Mouse (Mus musculus) CH12.LX (cell line): ENCODE data around the gene Cep63. TPM values are rescaled to one million over a fixed set of nuclear protein-coding genes. Genes with fewer than 3 reads are reported as not detected.
A peak's percentile ranks its signal among the peaks of the same experiment; 100 is the strongest.

ENCODE experiments used
- DNase-seq: peaks from one replicate; pipeline ENCODE4 v3.0.0-alpha.2; 2013; ENCODE audit errors: extremely low read depth
- H3K27ac ChIP-seq: 2 replicates; pipeline ENCODE4 v1.5.1; 2012; ENCODE audit warnings: low read depth, mild to moderate bottlenecking, control low read depth, moderate library complexity; ENCODE audit not compliant: insufficient read depth
- H3K27me3 ChIP-seq: replicated peaks from 2 replicates; pipeline ENCODE3; 2012; ENCODE audit warnings: inconsistent platforms
- H3K36me3 ChIP-seq, 2 experiments: replicated peaks in 1 of 2; 2 replicates each; pipeline versions ENCODE3 to v1.6.1; 2012; ENCODE audit warnings: inconsistent platforms in 1 of 2, low read length in 1 of 2, mild to moderate bottlenecking in 1 of 2, mixed read lengths in 1 of 2, moderate library complexity in 1 of 2; ENCODE audit not compliant: control insufficient read depth in 1 of 2, insufficient read depth in 1 of 2
- H3K4me1 ChIP-seq, 2 experiments: 2 replicates each; pipeline ENCODE4 v1.6.1; 2012; ENCODE audit warnings: inconsistent platforms in 1 of 2, moderate library complexity in 1 of 2; ENCODE audit not compliant: insufficient read depth in 2 of 2, control insufficient read depth in 1 of 2
- H3K4me2 ChIP-seq: 2 replicates; pipeline ENCODE4 v1.6.1; 2012; ENCODE audit warnings: low read depth, mild to moderate bottlenecking, control low read depth; ENCODE audit not compliant: poor library complexity, insufficient read depth, severe bottlenecking
- H3K4me3 ChIP-seq, 3 experiments: fragments of 150-350 bp in 1 of 3; sonication (generic) in 1 of 3; replicated peaks in 1 of 3; 2 replicates each; pipeline versions ENCODE3 to v1.5.1; 2011 to 2012; ENCODE audit warnings: low read depth in 2 of 3, low read length in 2 of 3, mild to moderate bottlenecking in 2 of 3, moderate library complexity in 2 of 3, control low read depth in 1 of 3, improper control_type of control experiment in 1 of 3, inconsistent platforms in 1 of 3, mixed read lengths in 1 of 3; ENCODE audit not compliant: poor library complexity in 1 of 3
- H3K79me2 ChIP-seq: replicated peaks from 2 replicates; pipeline ENCODE4 v1.6.1; 2012; ENCODE audit warnings: mild to moderate bottlenecking, moderate library complexity; ENCODE audit not compliant: control insufficient read depth, poor library complexity, insufficient read depth, severe bottlenecking; ENCODE audit errors: extremely low read depth
- H3K9ac ChIP-seq: 2 replicates; pipeline ENCODE4 v1.6.1; 2012; ENCODE audit warnings: low read depth, mild to moderate bottlenecking, control low read depth, moderate library complexity; ENCODE audit not compliant: insufficient read depth
- H3K9me3 ChIP-seq: replicated peaks from 2 replicates; pipeline ENCODE3; 2012; ENCODE audit warnings: low read length, inconsistent platforms, mixed read lengths
- BHLHE40 ChIP-seq: IDR thresholded peaks from 2 replicates; pipeline ENCODE4 v1.6.1; 2011; ENCODE audit warnings: mild to moderate bottlenecking, low read depth, low read length, improper control_type of control experiment
- CHD1 ChIP-seq: IDR thresholded peaks from 2 replicates; pipeline ENCODE4 v1.6.1; 2012; ENCODE audit warnings: low read depth, low read length, improper control_type of control experiment, inconsistent platforms
- CHD2 ChIP-seq: IDR thresholded peaks from 2 replicates; pipeline ENCODE4 v1.6.1; 2011; ENCODE audit warnings: low read length, improper control_type of control experiment
- CTCF ChIP-seq, 2 experiments: IDR thresholded peaks in 1 of 2; conservative IDR thresholded peaks in 1 of 2; 2 replicates each; pipeline ENCODE4 v1.5.1; 2011 to 2012; ENCODE audit warnings: low read depth in 2 of 2, low read length in 2 of 2, improper control_type of control experiment in 1 of 2, inconsistent platforms in 1 of 2, mild to moderate bottlenecking in 1 of 2, moderate library complexity in 1 of 2
- E2F4 ChIP-seq: IDR thresholded peaks from 2 replicates; pipeline ENCODE4 v1.6.1; 2011; ENCODE audit warnings: low read depth, low read length, improper control_type of control experiment; ENCODE audit not compliant: insufficient replicate concordance
- ELF1 ChIP-seq: IDR thresholded peaks from 2 replicates; pipeline ENCODE4 v1.6.1; 2014; ENCODE audit warnings: low read depth, mild to moderate bottlenecking, inconsistent platforms, low read length, improper control_type of control experiment
- EP300 ChIP-seq: IDR thresholded peaks from 2 replicates; pipeline ENCODE4 v1.6.1; 2011; ENCODE audit warnings: low read length, improper control_type of control experiment
- ETS1 ChIP-seq: conservative IDR thresholded peaks from 2 replicates; pipeline ENCODE4 v1.6.1; 2012; ENCODE audit warnings: low read depth, mild to moderate bottlenecking, inconsistent platforms, low read length, improper control_type of control experiment, moderate library complexity
- GABPA ChIP-seq: IDR thresholded peaks from 2 replicates; pipeline ENCODE4 v1.6.1; 2012; ENCODE audit warnings: low read depth, low read length, improper control_type of control experiment, inconsistent platforms; ENCODE audit not compliant: insufficient replicate concordance
- HCFC1 ChIP-seq: IDR thresholded peaks from 2 replicates; pipeline ENCODE4 v1.6.1; 2012; ENCODE audit warnings: low read depth, mild to moderate bottlenecking, inconsistent platforms, low read length, improper control_type of control experiment
- IRF4 ChIP-seq: IDR thresholded peaks from 2 replicates; pipeline ENCODE4 v1.6.1; 2014; ENCODE audit warnings: low read depth, mild to moderate bottlenecking, inconsistent platforms, low read length, improper control_type of control experiment
- JUN ChIP-seq: IDR thresholded peaks from 2 replicates; pipeline ENCODE4 v1.6.1; 2011; ENCODE audit warnings: low read depth, mild to moderate bottlenecking, low read length, improper control_type of control experiment, moderate library complexity; ENCODE audit not compliant: insufficient read depth
- JUND ChIP-seq: conservative IDR thresholded peaks from 2 replicates; pipeline ENCODE4 v1.6.1; 2011; ENCODE audit warnings: low read depth, low read length, improper control_type of control experiment
- KAT2A ChIP-seq: IDR thresholded peaks from 2 replicates; pipeline ENCODE4 v1.6.1; 2012; ENCODE audit warnings: low read length, improper control_type of control experiment, inconsistent platforms; ENCODE audit not compliant: insufficient replicate concordance
- MAFK ChIP-seq: IDR thresholded peaks from 2 replicates; pipeline ENCODE4 v1.6.1; 2011; ENCODE audit warnings: low read length, improper control_type of control experiment; ENCODE audit not compliant: insufficient replicate concordance
- MAX ChIP-seq: IDR thresholded peaks from 2 replicates; pipeline ENCODE4 v1.6.1; 2011; ENCODE audit warnings: low read length, improper control_type of control experiment
- MAZ ChIP-seq: IDR thresholded peaks from 2 replicates; pipeline ENCODE4 v1.6.1; 2012; ENCODE audit warnings: low read depth, mild to moderate bottlenecking, inconsistent platforms, low read length, improper control_type of control experiment, moderate library complexity
- MEF2A ChIP-seq: IDR thresholded peaks from 2 replicates; pipeline ENCODE4 v1.6.1; 2014; ENCODE audit warnings: low read depth, mild to moderate bottlenecking, inconsistent platforms, low read length, improper control_type of control experiment, borderline replicate concordance
- MXI1 ChIP-seq: IDR thresholded peaks from 2 replicates; pipeline ENCODE4 v1.6.1; 2011; ENCODE audit warnings: mild to moderate bottlenecking, low read depth, low read length, improper control_type of control experiment
- MYC ChIP-seq: IDR thresholded peaks from 2 replicates; pipeline ENCODE4 v1.6.1; 2011; ENCODE audit warnings: low read depth, mild to moderate bottlenecking, improper control_type of control experiment, low read length
- NELFE ChIP-seq: IDR thresholded peaks from 2 replicates; pipeline ENCODE4 v1.6.1; 2011; ENCODE audit warnings: low read depth, low read length, improper control_type of control experiment
- NRF1 ChIP-seq: IDR thresholded peaks from 2 replicates; pipeline ENCODE4 v1.6.1; 2014; ENCODE audit warnings: low read depth, mild to moderate bottlenecking, inconsistent platforms, low read length, improper control_type of control experiment, moderate library complexity
- PAX5 ChIP-seq: IDR thresholded peaks from 2 replicates; pipeline ENCODE4 v1.6.1; 2012; ENCODE audit warnings: low read length, inconsistent platforms, mixed read lengths
- POLR2A ChIP-seq: IDR thresholded peaks from 2 replicates; pipeline ENCODE4 v1.6.1; 2011; ENCODE audit warnings: low read depth, mild to moderate bottlenecking, improper control_type of control experiment, low read length
- POLR2AphosphoS2 ChIP-seq: IDR thresholded peaks from 2 replicates; pipeline ENCODE4 v1.6.1; 2011; ENCODE audit warnings: low read depth, low read length, improper control_type of control experiment
- RAD21 ChIP-seq: IDR thresholded peaks from 2 replicates; pipeline ENCODE4 v1.6.1; 2011; ENCODE audit warnings: low read depth, mild to moderate bottlenecking, low read length, improper control_type of control experiment, moderate library complexity
- RCOR1 ChIP-seq: conservative IDR thresholded peaks from 2 replicates; pipeline ENCODE4 v1.6.1; 2012; ENCODE audit warnings: low read depth, mild to moderate bottlenecking, inconsistent platforms, low read length, improper control_type of control experiment
- SIN3A ChIP-seq: IDR thresholded peaks from 2 replicates; pipeline ENCODE4 v1.6.1; 2012; ENCODE audit warnings: low read length, improper control_type of control experiment, inconsistent platforms
- SMC3 ChIP-seq: IDR thresholded peaks from 2 replicates; pipeline ENCODE4 v1.6.1; 2011; ENCODE audit warnings: low read depth, low read length, improper control_type of control experiment
- TBP ChIP-seq: conservative IDR thresholded peaks from 2 replicates; pipeline ENCODE4 v1.6.1; 2011; ENCODE audit warnings: low read depth, low read length, improper control_type of control experiment
- TCF12 ChIP-seq: IDR thresholded peaks from 2 replicates; pipeline ENCODE4 v1.6.1; 2014; ENCODE audit warnings: low read depth, mild to moderate bottlenecking, inconsistent platforms, low read length, improper control_type of control experiment
- UBTF ChIP-seq: IDR thresholded peaks from 2 replicates; pipeline ENCODE4 v1.6.1; 2012; ENCODE audit warnings: low read depth, mild to moderate bottlenecking, inconsistent platforms, low read length, improper control_type of control experiment, moderate library complexity
- USF1 ChIP-seq: IDR thresholded peaks from 2 replicates; pipeline ENCODE4 v1.6.1; 2014; ENCODE audit warnings: low read depth, mild to moderate bottlenecking, inconsistent platforms, low read length, improper control_type of control experiment
- USF2 ChIP-seq: conservative IDR thresholded peaks from 2 replicates; pipeline ENCODE4 v1.6.1; 2011; ENCODE audit warnings: low read depth, low read length, improper control_type of control experiment
- ZC3H11A ChIP-seq: IDR thresholded peaks from 2 replicates; pipeline ENCODE4 v1.6.1; 2012; ENCODE audit warnings: low read depth, mild to moderate bottlenecking, inconsistent platforms, low read length, improper control_type of control experiment
- ZKSCAN1 ChIP-seq: IDR thresholded peaks from 2 replicates; pipeline ENCODE4 v1.6.1; 2012; ENCODE audit warnings: low read depth, inconsistent platforms, low read length, improper control_type of control experiment, borderline replicate concordance
- ZMIZ1 ChIP-seq: IDR thresholded peaks from 2 replicates; pipeline ENCODE4 v1.6.1; 2012; ENCODE audit warnings: low read depth, mild to moderate bottlenecking, inconsistent platforms, low read length, improper control_type of control experiment
- ZNF384 ChIP-seq: IDR thresholded peaks from 2 replicates; pipeline ENCODE4 v1.6.1; 2012; ENCODE audit warnings: low read depth, low read length, improper control_type of control experiment, inconsistent platforms
- dilution Hi-C: fragments of 300-500 bp; cut with MboI; formaldehyde crosslinking; loops from 2 replicates; pipeline ENCODE4 v1.14.3; 2020; ENCODE audit warnings: low sequenced_read_pairs; ENCODE audit not compliant: extremely low pct_unique_long_range_greater_than_20kb, extremely low pct_ligation_motif_present
- in situ Hi-C: fragments of 300-500 bp; cut with MboI; formaldehyde crosslinking; loops from 3 replicates; pipeline ENCODE4 v1.14.3; 2019; ENCODE audit warnings: low sequenced_read_pairs, low pct_ligation_motif_present, low pct_unique_long_range_greater_than_20kb, mixed read lengths
- polyA plus RNA-seq: library from polyadenylated mRNA; unstranded; fragments of >175 nt; gene quantifications from 2 replicates; pipeline ENCODE4 v1.2.1, GENCODE M21; 2012; ENCODE audit warnings: low read depth; ENCODE audit not compliant: insufficient read length
- total RNA-seq, 2 experiments: library from RNA; depleted of rRNA; stranded (reverse); fragments of 300-350 nt in 1 of 2; fragments of >200 nt in 1 of 2; gene quantifications; 2 replicates each; pipeline ENCODE4 v1.2.3; 2012 to 2014

Gene Cep63
- total and polyA plus RNA-seq, 3 experiments, result 18.7 to 45.6 (median 27.3) TPM

GRCm38 (mm10) chr9:102636553-102636952, 10.2 kb upstream of the Cep63 start:
- no peak overlapping the region for H3K4me3 ChIP-seq
- peak; percentile 83 for TF ChIP-seq ZNF384
- TF ChIP-seq CTCF (conservative IDR thresholded peaks at IDR 0.05 in 1 of 2, IDR thresholded peaks at IDR 0.05 in 1 of 2; ENCODE audit: low read depth in 2 of 2, low read length in 2 of 2), result peak; percentile 58 to 94; a peak in 3 of 4 replicates
- no peak for TF ChIP-seq PAX5
- no peak for TF ChIP-seq BHLHE40
- no peak for TF ChIP-seq POLR2AphosphoS2
- no peak for TF ChIP-seq MEF2A
- TF ChIP-seq NRF1, result no peak
- no peak for TF ChIP-seq MAFK
- TF ChIP-seq KAT2A, result no peak
- TF ChIP-seq JUND, result no peak
- no peak for TF ChIP-seq IRF4
- peak; percentile 57 for TF ChIP-seq ZC3H11A
- TF ChIP-seq TBP, result no peak
- no peak for TF ChIP-seq POLR2A
- no peak for TF ChIP-seq JUN
- TF ChIP-seq ZKSCAN1, result no peak
- TF ChIP-seq UBTF, result no peak
- TF ChIP-seq EP300, result no peak
- no peak for TF ChIP-seq USF1
- TF ChIP-seq MAZ, result no peak
- TF ChIP-seq HCFC1, result no peak
- TF ChIP-seq MXI1, result no peak
- TF ChIP-seq ZMIZ1, result no peak
- TF ChIP-seq RAD21, result peak; percentile 92
- TF ChIP-seq SIN3A, result no peak
- no peak for TF ChIP-seq USF2
- no peak for TF ChIP-seq CHD2
- no peak for TF ChIP-seq MYC
- peak; percentile 90 for TF ChIP-seq SMC3
- no peak for TF ChIP-seq ELF1
- TF ChIP-seq GABPA, result no peak
- no peak for TF ChIP-seq RCOR1
- peak; percentile 36; the same call in 1 of the 2 replicates for TF ChIP-seq NELFE
- TF ChIP-seq E2F4, result no peak
- no peak for TF ChIP-seq MAX
- TF ChIP-seq ETS1, result no peak
- TF ChIP-seq TCF12, result no peak
- no peak for TF ChIP-seq CHD1
- H3K27ac ChIP-seq, result no peak overlapping the region
- dilution Hi-C loops (no loop called here), in situ Hi-C loops (loop anchor here (5.0 to 10.0 kb wide), 2 partner anchors 141 to 238 kb away; no protein-coding TSS in a partner anchor)
- H3K79me2 ChIP-seq, result no peaks in the 10 kb centered on the region
- no peaks in the 10 kb centered on the region for H3K9me3 ChIP-seq
- peaks cover 0 to 21% of the 10 kb centered on the region in 2 experiments for H3K36me3 ChIP-seq
- DNase-seq, result peak; percentile 58
- no peak overlapping the region for H3K4me2 ChIP-seq
- H3K4me1 ChIP-seq, result peaks cover 2 to 12% of the 10 kb centered on the region in 2 experiments; a peak in 2 of 4 replicates
- no peak overlapping the region for H3K9ac ChIP-seq
- no peaks in the 10 kb centered on the region for H3K27me3 ChIP-seq
